Mouse (Mus musculus) lung, embryonic 15.5 days (tissue): ENCODE data around the gene Entpd3. TPM values are rescaled to one million over a fixed set of nuclear protein-coding genes. Genes with fewer than 3 reads are reported as not detected.

Source experiments
- ATAC-seq: fragments of 200-750 bp; cut with Nextera tagmentation; 2 replicates; pipeline ENCODE4 v1.8.0; 2017; ENCODE audit warnings: moderate number of reproducible peaks, borderline replicate concordance; ENCODE audit not compliant: low FRiP score, low TSS enrichment; ENCODE audit errors: extremely low read depth
- H3K27ac ChIP-seq: fragments of 300-500 bp; sonication (generic); 2 replicates; pipeline ENCODE4 v1.5.1; 2015; ENCODE audit warnings: moderate library complexity, mild to moderate bottlenecking, inconsistent platforms
- H3K27me3 ChIP-seq: fragments of 300-500 bp; sonication (generic); 2 replicates; pipeline ENCODE4 v1.6.1; 2015; ENCODE audit warnings: inconsistent platforms
- H3K36me3 ChIP-seq: fragments of 300-500 bp; sonication (generic); 2 replicates; pipeline ENCODE4 v1.6.1; 2015; ENCODE audit warnings: inconsistent platforms
- H3K4me1 ChIP-seq: fragments of 300-500 bp; sonication (generic); 2 replicates; pipeline ENCODE4 v1.6.1; 2015; ENCODE audit warnings: inconsistent platforms
- H3K4me2 ChIP-seq: fragments of 300-500 bp; sonication (generic); 2 replicates; pipeline ENCODE4 v1.6.1; 2015; ENCODE audit warnings: inconsistent platforms, mild to moderate bottlenecking, moderate library complexity
- H3K4me3 ChIP-seq: fragments of 300-500 bp; sonication (generic); 2 replicates; pipeline ENCODE4 v1.5.1; 2015; ENCODE audit warnings: mild to moderate bottlenecking, inconsistent platforms
- H3K9ac ChIP-seq: fragments of 300-500 bp; sonication (generic); 2 replicates; pipeline ENCODE4 v1.6.1; 2015; ENCODE audit warnings: inconsistent platforms
- H3K9me3 ChIP-seq: fragments of 300-500 bp; sonication (generic); 2 replicates; pipeline ENCODE4 v1.6.1; 2016; ENCODE audit warnings: inconsistent platforms
- WGBS: fragments of 180-500 bp; shearing (Covaris S2); methylation state at CpG from one replicate; pipeline ENCODE4 v1.1.7; 2015; 5-methylcytosine and 5-hydroxymethylcytosine counted together
- polyA plus RNA-seq: library from polyadenylated mRNA; unstranded; fragments of >200 nt; fragmentation: Nextera tagmentation; extraction: Ambion mirVana; gene quantifications from 2 replicates; pipeline ENCODE4 v1.2.1, GENCODE M21; 2015

Entpd3 gene
- polyA plus RNA-seq, 1 experiment from 2014 or later = 10.6 TPM

DNA sequence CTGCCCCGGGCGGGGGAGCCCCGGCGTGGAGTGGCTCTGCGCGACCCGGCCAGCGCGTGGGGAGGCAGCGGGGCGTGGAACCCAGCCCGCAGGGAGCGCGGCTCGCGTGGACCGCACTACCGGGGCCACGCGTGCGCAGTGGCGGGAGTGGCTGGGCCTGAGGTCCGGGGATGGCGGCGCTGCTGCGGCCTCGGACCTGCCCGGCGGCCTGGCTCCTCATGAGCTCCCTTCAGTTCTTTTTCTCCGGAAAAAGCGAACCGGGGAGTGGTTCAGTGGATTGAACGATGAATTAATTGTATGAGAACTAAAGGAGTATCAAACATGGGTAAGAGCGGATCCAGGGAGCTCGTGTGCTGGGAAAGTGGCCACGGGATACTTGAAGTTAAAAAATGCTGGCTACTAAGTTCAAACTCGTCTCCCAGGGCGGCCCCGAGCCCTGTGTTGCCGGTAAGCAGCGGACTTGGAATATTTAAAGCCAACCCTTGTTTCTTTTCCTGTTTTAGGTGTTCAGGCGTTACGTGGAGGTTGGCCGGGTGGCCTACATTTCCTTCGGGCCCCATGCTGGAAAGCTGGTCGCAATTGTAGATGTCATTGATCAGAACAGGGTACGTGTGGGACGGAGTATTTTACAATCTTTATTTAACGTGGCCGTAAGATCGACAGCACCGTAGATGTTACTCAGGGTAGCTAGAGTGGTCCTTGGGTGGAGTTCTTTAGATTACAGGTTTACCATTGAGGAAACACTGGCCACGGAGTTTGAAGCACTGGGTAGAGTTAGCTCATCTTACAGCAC is 32.2 kb downstream of the Entpd3 start:
- H3K27ac ChIP-seq = peak overlapping the region; percentile 83
- peaks cover 21% of the 10 kb centered on the region for H3K4me1 ChIP-seq
- under 1% methylated on average over 53 of the region's 53 CpGs for WGBS
- peaks cover 41% of the 10 kb centered on the region for H3K36me3 ChIP-seq
- H3K4me2 ChIP-seq = peak overlapping the region; percentile 85
- H3K9me3 ChIP-seq = no peaks in the 10 kb centered on the region
- H3K4me3 ChIP-seq = peak overlapping the region; percentile 93
- H3K27me3 ChIP-seq = no peaks in the 10 kb centered on the region
- H3K9ac ChIP-seq = peak overlapping the region; percentile 96
- peak; percentile 83 for ATAC-seq

DNA sequence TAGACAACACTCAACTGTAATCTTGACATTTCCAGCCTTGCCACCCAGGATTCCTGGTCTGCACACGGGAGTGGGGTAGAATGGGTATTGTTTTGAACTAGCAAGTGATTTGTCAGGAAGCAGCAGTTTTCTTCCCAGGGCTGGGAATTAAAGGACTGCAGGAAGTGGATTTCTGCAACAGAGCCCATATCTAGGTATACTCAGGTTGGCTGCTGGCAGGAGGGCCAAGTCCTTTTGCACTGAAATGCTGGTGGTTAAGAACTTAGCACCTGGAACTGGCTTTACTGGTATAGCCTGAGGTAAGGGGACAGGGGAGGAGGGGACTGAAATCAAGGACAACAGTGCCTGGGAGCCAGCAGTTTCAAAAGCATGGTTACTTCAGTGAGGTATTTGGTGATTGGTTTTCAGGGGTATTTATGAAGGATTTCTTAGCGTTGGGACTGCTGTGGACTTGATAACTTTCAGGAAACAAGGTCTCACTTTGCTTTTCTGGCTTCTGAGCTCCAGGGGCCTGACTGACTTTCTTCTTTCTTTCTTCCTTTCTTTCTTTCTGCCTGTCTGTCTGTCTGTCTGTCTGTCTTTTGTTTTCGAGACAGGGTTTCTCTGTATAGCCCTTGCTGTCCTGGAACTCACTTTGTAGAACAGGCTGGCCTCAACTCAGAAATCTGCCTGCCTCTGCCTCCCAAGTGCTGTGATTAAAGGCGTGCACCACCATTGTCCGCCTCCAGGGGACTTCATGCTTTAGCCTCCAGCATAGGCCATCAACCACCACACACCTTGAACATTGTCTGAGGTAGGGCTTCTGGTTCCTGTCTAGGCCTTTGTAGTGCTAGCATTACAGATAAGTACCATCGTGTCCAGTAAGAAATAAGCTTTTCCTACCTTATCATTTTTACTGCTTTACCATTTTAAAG is 36.4 kb downstream of the Entpd3 start:
- H3K27me3 ChIP-seq = no peaks in the 10 kb centered on the region
- WGBS = 60% methylated on average over 6 of the region's 6 CpGs
- peaks cover 24% of the 10 kb centered on the region for H3K4me1 ChIP-seq
- H3K27ac ChIP-seq = peak overlapping the region; percentile 41; the same call in 1 of the 2 replicates
- ATAC-seq = no peak
- H3K4me3 ChIP-seq = no peak overlapping the region
- H3K36me3 ChIP-seq = peaks cover 41% of the 10 kb centered on the region
- H3K9ac ChIP-seq = no peak overlapping the region
- no peaks in the 10 kb centered on the region for H3K9me3 ChIP-seq
- peak overlapping the region; percentile 86; the same call in 1 of the 2 replicates for H3K4me2 ChIP-seq

DNA sequence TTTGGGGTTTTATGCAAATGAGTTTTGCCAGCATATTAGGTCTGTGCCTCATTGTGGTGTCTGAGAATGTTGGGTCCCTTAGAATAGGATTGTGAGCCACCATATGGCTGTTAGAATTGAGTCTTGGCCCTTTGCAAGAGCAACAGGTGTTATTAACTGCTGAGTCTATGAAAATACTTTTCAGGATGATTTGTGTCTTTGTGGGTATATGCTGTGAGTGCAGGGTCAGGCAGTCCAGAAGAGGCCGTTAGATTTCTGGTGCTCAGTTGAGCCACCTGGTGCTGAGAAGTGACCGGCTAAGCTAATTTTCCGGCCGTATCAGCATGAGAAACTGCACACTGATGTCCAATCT is 37.0 kb downstream of the Entpd3 start:
- Histone ChIP-seq H3K27me3 (no peaks in the 10 kb centered on the region), H3K27ac (peak overlapping the region; percentile 41; the same call in 1 of the 2 replicates), H3K4me2 (peak overlapping the region; percentile 86), H3K9me3 (no peaks in the 10 kb centered on the region), H3K9ac (no peak overlapping the region), H3K4me3 (peak overlapping the region; percentile 70), H3K4me1 (peaks cover 24% of the 10 kb centered on the region), H3K36me3 (peaks cover 41% of the 10 kb centered on the region)
- WGBS = 5% methylated on average over 4 of the region's 4 CpGs
- ATAC-seq = no peak

DNA sequence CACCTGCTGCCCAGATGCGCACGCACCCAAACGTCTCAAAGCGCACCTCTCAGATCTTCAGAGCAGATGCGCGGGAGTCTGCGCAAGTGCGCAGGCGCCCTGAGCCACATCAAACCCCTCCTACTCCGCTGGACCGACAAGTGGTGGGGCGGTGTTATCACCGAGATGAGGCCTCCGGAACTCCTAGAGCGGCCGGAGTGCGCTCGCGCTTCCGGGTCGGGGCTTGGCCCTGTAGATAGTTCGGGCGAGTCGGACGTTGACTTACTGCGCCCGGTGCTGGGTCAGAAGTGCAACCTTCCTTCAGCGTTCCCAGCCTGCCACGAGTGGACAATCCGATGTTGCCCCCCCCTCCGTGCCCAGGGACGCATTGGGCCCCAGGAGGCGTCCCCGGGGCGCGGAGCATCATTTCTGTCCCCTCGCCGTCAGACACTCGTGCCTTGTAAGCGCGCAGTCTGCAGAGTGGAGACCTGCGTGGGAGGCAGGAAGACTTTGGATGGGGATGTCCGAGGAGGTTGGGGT is 37.6 kb downstream of the Entpd3 start:
- Histone ChIP-seq H3K4me2 (peak overlapping the region; percentile 86), H3K4me1 (peaks cover 27% of the 10 kb centered on the region), H3K36me3 (peaks cover 41% of the 10 kb centered on the region), H3K4me3 (peak overlapping the region; percentile 70), H3K9me3 (no peaks in the 10 kb centered on the region), H3K27ac (peak overlapping the region; percentile 52; the same call in 1 of the 2 replicates), H3K27me3 (no peaks in the 10 kb centered on the region), H3K9ac (peak overlapping the region; percentile 73)
- ATAC-seq = peak; percentile 89
- under 1% methylated on average over 43 of the region's 43 CpGs for WGBS

DNA sequence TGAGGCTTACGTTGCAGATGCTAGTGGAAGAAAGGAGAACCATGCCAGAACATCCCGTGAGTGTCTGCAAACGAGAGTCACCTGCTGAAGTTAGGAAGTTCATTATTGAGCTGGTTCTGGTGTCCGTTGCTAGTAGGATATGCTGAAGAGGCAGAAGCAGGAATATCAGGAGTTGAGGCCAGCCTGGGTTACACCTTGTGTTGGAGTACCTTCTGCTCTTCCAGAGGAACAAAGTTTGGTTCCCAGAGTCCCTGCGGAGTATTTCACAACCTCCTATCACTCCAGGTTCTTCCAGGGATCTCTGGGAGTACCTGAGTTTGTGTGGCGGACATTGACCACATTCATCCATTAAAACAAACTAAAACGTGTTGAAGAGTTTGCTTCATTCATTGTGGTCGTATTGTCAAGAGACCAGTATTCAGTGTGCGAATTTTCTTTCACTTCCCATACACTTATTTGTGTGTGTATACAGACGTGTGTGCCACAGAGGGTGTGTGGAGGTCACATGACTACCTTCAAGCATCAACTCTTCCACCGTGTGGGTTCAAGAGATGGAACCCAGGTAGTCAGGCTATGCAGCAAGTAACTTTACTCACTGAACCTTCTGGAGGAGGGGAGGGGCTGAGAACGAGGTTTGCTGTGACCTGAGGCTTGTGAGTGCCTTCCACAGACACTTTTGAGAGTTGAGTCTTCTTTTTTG is 38.2 kb downstream of the Entpd3 start:
- Histone ChIP-seq H3K4me3 (peak overlapping the region; percentile 70), H3K36me3 (peaks cover 34% of the 10 kb centered on the region), H3K9ac (peak overlapping the region; percentile 73), H3K27me3 (no peaks in the 10 kb centered on the region), H3K9me3 (no peaks in the 10 kb centered on the region), H3K27ac (peak overlapping the region; percentile 52; the same call in 1 of the 2 replicates), H3K4me2 (peak overlapping the region; percentile 86), H3K4me1 (peaks cover 24% of the 10 kb centered on the region)
- ATAC-seq = no peak
- 47% methylated on average over 12 of the region's 12 CpGs for WGBS

DNA sequence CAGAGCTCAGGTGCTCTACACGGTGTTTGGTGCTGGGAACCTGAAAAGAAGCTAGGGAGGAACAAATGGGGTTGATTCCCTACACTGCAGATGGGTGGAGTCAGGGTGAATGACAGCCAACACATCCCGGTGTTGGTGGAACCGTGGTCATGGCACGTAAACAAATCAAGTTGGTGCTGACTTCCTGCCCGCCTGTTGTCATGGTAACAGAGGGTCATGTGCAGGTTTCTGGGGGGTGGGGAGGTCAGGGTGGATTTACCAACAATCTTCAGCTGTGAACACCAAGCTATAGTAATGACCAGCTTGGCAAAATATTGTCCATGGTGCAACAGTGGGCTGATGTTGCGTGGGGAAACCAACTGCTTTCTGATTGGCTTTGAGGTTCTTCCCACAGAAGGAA is 39.1 kb downstream of the Entpd3 start:
- H3K4me3 ChIP-seq = no peak overlapping the region
- no peak overlapping the region for H3K27ac ChIP-seq
- no peaks in the 10 kb centered on the region for H3K9me3 ChIP-seq
- H3K27me3 ChIP-seq = no peaks in the 10 kb centered on the region
- H3K36me3 ChIP-seq = peaks cover 26% of the 10 kb centered on the region
- peaks cover 27% of the 10 kb centered on the region for H3K4me1 ChIP-seq
- no peak for ATAC-seq
- H3K9ac ChIP-seq = no peak overlapping the region
- no peak overlapping the region for H3K4me2 ChIP-seq
- WGBS = 34% methylated on average over 6 of the region's 6 CpGs

DNA sequence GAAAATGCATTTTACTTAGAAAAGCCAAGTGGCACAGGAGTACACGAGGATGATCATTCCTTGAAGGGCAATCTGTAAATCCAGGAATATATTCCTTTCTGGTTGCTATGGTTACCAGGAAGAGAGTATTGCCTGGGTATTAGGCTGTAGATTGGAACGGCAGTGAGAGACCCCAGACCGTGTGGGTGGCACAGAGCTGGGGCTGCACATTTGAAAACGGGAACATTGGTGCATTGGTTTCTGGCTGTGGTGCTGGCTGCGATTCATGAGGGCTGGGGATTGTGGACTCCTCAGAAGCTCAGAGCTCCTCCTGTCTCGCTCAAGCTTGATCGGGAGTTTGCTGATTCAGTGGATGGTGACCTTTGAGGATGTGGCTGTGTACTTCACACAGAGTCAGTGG is 40.2 kb downstream of the Entpd3 start:
- WGBS = 74% methylated on average over 7 of the region's 7 CpGs
- Histone ChIP-seq H3K4me1 (peaks cover 27% of the 10 kb centered on the region), H3K9me3 (no peaks in the 10 kb centered on the region), H3K4me3 (no peak overlapping the region), H3K27ac (no peak overlapping the region), H3K27me3 (no peaks in the 10 kb centered on the region), H3K4me2 (no peak overlapping the region), H3K9ac (no peak overlapping the region), H3K36me3 (peaks cover 15% of the 10 kb centered on the region)
- ATAC-seq = no peak

DNA sequence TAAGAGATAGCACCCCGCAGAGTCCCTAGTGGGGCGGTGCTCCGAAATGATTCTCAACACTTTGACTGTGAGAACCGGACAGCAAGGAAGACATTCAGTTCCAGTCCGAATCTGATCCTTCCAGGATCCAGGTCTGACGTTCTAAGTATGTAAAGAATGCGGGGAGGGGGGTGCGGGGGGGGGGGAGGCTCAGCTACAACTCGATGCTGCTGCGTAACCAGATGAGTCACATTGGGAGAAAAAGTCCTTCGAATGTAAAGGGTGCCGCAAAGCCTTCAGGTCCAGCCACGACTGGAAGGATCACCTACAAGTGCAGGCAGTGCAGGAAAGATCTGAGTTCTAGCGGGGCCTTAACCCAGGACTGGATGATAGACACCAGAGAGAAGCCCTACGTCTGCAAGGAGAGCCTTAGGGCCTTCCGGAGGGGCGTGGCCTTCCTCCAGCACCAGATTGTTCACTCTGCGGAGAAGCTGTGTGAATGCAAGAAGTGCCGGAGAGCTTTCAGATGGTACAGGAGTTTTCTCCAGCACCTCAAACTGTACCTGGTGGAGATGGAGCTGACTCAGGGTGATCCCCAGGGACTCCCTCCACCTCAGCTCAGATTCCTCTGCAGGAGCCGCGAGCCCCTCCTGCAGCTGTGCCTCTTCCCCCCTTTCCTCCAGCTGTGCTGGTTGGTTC is 42.5 kb downstream of the Entpd3 start:
- peak overlapping the region; percentile 37 for H3K4me3 ChIP-seq
- peak; percentile 80 for ATAC-seq
- no peaks in the 10 kb centered on the region for H3K36me3 ChIP-seq
- H3K27me3 ChIP-seq = no peaks in the 10 kb centered on the region
- H3K9me3 ChIP-seq = no peaks in the 10 kb centered on the region
- peaks cover 23% of the 10 kb centered on the region for H3K4me1 ChIP-seq
- peak overlapping the region; percentile 70 for H3K4me2 ChIP-seq
- peak overlapping the region; percentile 28 for H3K9ac ChIP-seq
- H3K27ac ChIP-seq = peak overlapping the region; percentile 63
- WGBS = 13% methylated on average over 19 of the region's 21 CpGs

DNA sequence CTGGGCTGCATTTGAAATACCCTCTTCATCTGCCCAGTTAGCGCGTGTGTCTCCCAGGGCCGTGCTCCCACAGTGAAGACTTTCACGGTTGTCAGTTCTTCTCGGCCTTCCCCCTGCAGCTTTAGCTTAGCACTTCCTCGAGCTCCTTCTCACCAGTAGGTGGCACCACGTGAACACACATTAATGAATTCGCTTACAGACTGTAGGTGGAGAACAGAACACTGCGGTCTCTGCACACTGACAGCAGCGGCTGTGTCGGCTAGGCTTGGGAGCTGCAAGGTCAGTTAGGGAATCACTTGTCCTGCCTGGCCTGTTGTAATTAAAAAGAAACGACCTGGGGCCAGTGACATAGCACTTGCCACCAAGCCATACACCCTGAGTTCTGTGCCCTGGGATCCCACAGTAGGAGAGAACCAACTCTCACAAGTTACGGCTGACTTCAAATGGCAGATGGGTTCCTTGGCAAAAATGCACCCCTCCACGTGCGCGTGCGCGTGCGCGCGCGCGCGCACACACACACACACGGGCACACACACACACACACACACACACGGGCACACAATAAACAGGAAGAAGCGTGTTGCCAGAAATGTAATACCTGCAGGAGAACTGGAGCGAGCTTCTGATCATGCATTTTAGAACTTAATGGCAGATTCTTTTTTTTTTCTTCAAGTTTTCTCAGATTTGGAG is 43.1 kb downstream of the Entpd3 start:
- peak; percentile 86 for ATAC-seq
- 7% methylated on average over 28 of the region's 28 CpGs for WGBS
- peaks cover 20% of the 10 kb centered on the region for H3K4me1 ChIP-seq
- no peaks in the 10 kb centered on the region for H3K9me3 ChIP-seq
- peak overlapping the region; percentile 28 for H3K9ac ChIP-seq
- no peaks in the 10 kb centered on the region for H3K36me3 ChIP-seq
- H3K4me3 ChIP-seq = peak overlapping the region; percentile 37
- H3K4me2 ChIP-seq = peak overlapping the region; percentile 70
- H3K27me3 ChIP-seq = no peaks in the 10 kb centered on the region
- H3K27ac ChIP-seq = peak overlapping the region; percentile 63

DNA sequence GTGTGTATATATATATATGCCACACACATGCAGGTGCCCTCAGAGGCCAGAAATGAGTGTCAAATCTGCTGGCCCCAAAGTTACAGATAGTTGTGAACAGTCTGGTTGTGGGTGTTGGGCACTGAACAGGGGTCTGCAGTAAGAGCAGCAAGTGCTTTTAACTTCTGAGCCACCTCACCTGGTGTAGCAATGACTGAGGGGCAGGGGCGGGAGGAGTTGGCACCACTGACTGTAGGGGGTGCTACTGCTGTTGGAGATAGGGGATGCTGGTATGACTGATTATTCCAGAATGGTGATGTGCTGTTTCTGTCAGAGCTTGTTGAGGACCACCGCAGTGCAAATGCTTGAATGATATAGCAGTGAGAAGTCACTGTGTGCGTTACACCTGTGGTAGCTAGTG is 43.7 kb downstream of the Entpd3 start:
- ATAC-seq = no peak
- no peaks in the 10 kb centered on the region for H3K9me3 ChIP-seq
- no peaks in the 10 kb centered on the region for H3K27me3 ChIP-seq
- H3K4me1 ChIP-seq = peaks cover 15% of the 10 kb centered on the region
- peak overlapping the region; percentile 70 for H3K4me2 ChIP-seq
- H3K4me3 ChIP-seq = peak overlapping the region; percentile 37; the same call in 1 of the 2 replicates
- H3K9ac ChIP-seq = 0 out of 2 replicates have a peak overlapping the region, but pooled peaks have one; percentile 28
- no peak overlapping the region for H3K27ac ChIP-seq
- H3K36me3 ChIP-seq = no peaks in the 10 kb centered on the region
- WGBS = 71% methylated on average over 3 of the region's 3 CpGs
